Mouse (Mus musculus): ENCODE data around the gene Fam120b.

Fam120b gene

GRCm38 (mm10) chr17:15380641-15381051 is 15.4 kb upstream of the Fam120b start:
- peak; percentile 74 to 79 for DNase-seq

- no peak for DNase-seq
These were observed 14.7 kb upstream of the Fam120b start for GRCm38 (mm10) chr17:15381092-15381860.

GRCm38 (mm10) chr17:15381869-15382660 is 13.9 kb upstream of the Fam120b start:
- no peak for DNase-seq

GRCm38 (mm10) chr17:15383360-15383759 is 12.6 kb upstream of the Fam120b start:
- no peak for DNase-seq

- DNase-seq: no peak
These were observed 7.1 kb upstream of the Fam120b start for GRCm38 (mm10) chr17:15388892-15389291.

GRCm38 (mm10) chr17:15389356-15389755 is 6.6 kb upstream of the Fam120b start:
- DNase-seq: no peak

- no peak for DNase-seq
These were observed 5.7 kb downstream of the Fam120b start for GRCm38 (mm10) chr17:15401716-15402115.

GRCm38 (mm10) chr17:15406576-15406975 is 10.6 kb downstream of the Fam120b start:
- DNase-seq: no peak

- no peak for DNase-seq
These were observed 13.3 kb downstream of the Fam120b start for GRCm38 (mm10) chr17:15409261-15409660.

GRCm38 (mm10) chr17:15410861-15411260 is 14.9 kb downstream of the Fam120b start:
- DNase-seq: no peak

- no peak for DNase-seq
These were observed 20.7 kb downstream of the Fam120b start for GRCm38 (mm10) chr17:15416596-15417215.

- DNase-seq: no peak
These were observed 23.5 kb downstream of the Fam120b start for GRCm38 (mm10) chr17:15419534-15419933.

GRCm38 (mm10) chr17:15420021-15420603 is 24.1 kb downstream of the Fam120b start:
- no peak for DNase-seq

GRCm38 (mm10) chr17:15421446-15421845 is 25.4 kb downstream of the Fam120b start:
- no peak for DNase-seq

- no peak for DNase-seq
These were observed 26.7 kb downstream of the Fam120b start for GRCm38 (mm10) chr17:15422666-15423065.

GRCm38 (mm10) chr17:15423080-15423765 is 27.2 kb downstream of the Fam120b start:
- DNase-seq: peak; percentile 29 to 40

- DNase-seq: no peak
These were observed 29.9 kb downstream of the Fam120b start for GRCm38 (mm10) chr17:15425931-15426330.

- DNase-seq: no peak
These were observed 33.4 kb downstream of the Fam120b start for GRCm38 (mm10) chr17:15429451-15429850.

GRCm38 (mm10) chr17:15429937-15430336 is 33.9 kb downstream of the Fam120b start:
- DNase-seq: peak; percentile 77 to 85

GRCm38 (mm10) chr17:15431021-15431514 is 35.1 kb downstream of the Fam120b start:
- no peak for DNase-seq

- DNase-seq: no peak
These were observed 35.5 kb downstream of the Fam120b start for GRCm38 (mm10) chr17:15431551-15431950.

- DNase-seq: no peak
These were observed 36.0 kb downstream of the Fam120b start for GRCm38 (mm10) chr17:15432036-15432435.
